Mouse (Mus musculus) MEL-GATA-1-ER (cell line): Measurements from ENCODE around the gene 1700016K19Rik.
"Not testable (repeated sequence)": the region's sequence is repeated elsewhere in the genome, so short reads cannot be mapped to it uniquely, and the experiment has no call there.

Source experiments
- DNase-seq: peaks from one replicate; pipeline ENCODE4 v3.0.0-alpha.2; 2012; ENCODE audit warnings: low read depth; ENCODE audit errors: extremely low read depth

1700016K19Rik gene

DNA sequence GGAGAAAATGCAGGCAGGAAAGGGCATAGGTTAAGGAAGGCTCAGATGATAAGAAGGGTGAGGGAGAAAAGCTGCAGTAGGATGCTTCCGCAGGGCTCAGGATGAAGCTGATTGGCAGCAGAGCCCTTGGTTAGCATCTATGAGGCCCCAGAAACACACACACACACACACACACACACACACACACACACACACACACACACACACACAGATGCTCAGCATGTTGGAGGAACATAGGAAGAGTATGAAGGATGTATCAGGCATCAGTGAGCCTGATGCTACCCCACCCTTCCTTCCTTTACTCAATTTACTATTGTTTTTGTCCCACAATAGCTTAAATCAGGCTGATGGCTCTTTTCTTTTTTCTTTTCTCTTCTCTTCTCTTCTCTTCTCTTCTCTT lies 15.1 kb upstream of the 1700016K19Rik start:
- DNase-seq = no peak

GRCm38 (mm10) chr11:75985948-75986347 lies 13.8 kb upstream of the 1700016K19Rik start:
- no peak for DNase-seq

DNA sequence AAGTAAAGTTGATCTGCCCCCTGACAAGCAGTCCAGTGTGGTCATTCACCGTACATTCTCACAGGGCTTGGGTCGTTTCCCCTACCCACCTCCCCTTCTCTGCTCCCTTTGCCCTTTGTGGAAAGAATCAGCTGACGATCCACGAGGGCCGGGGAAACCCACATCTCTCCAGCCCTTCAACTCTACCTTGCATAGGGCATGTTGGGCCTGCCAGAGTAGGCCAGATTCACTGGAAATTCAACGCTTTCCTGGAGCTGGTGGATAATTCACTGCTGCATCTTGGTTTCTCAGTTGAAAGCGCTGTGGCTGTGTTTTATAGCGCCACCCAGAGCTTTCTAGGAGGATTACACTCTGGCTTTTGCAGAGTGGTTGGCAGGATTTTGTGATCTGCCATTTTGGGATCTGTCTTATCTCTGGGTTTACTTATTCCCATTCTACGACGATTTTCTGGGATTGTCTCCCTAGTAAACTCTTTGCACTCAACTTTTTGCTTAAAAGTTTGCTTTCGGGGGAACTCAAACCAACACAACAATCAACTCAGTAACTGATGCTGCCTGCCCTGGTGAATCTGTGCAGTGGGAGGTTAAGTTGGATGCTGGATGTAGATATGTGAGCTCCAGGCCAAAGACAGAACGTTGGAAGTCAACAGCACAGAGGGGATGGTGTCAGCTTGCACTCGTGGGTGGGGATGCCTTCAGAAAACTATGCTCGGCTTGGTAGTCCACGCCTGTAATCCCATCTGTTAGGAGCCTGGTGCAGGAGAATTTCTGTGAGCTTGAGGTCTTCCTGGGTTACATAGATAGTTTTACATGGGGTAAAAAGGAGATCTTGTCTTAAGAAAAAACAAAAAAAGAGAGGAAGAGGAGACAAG lies 8.5 kb upstream of the 1700016K19Rik start:
- no peak for DNase-seq

DNA sequence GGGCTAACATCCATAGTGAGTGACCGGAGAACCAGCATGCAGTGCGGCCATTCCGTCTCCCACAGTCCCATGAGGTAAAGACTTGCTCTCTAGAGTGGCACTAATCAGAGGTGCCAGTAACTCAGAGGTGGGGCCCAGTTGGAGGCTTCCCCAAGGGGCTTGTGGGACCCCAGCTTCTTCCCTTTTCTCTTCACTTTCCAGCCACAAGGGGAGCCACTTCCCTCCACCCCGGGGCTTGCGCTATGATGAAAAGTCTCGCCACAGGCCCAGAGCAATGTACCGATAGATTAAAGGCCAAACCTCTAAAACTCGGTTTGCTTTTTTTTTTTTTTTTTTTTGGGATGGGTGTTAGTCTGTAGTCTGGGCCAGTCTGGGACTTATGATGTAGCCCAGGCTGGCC lies 7.8 kb upstream of the 1700016K19Rik start:
- DNase-seq = no peak

- DNase-seq = no peak
Observed at GRCm38 (mm10) chr11:75992481-75992880, 7.2 kb upstream of the 1700016K19Rik start.

DNA sequence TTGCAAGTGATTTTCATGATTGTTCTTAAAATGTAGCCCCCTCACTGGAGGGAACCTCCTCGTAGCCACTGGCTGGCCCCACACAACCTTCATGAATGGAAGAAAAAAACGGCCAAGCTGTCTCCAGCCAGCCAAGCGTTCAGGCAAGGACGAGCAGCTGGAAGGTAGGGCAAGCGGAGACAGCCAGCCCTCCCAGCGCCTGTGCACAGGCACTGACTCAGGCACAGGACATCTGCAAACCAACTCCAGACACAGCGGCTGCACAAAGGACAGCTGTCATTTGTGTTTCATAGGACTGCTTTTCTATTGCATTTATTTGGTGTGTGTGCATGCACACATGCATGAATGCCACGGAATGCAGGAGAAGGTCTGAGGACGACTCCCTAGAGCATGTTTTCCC lies 5.4 kb upstream of the 1700016K19Rik start:
- DNase-seq = no peak

- DNase-seq = no peak
Observed at GRCm38 (mm10) chr11:76000701-76001100, 989 bp downstream of the 1700016K19Rik start.

GRCm38 (mm10) chr11:76001237-76001878 lies 1.6 kb downstream of the 1700016K19Rik start:
- DNase-seq = no peak

GRCm38 (mm10) chr11:76004276-76004675 lies 4.6 kb downstream of the 1700016K19Rik start:
- not testable (repeated sequence) for DNase-seq

DNA sequence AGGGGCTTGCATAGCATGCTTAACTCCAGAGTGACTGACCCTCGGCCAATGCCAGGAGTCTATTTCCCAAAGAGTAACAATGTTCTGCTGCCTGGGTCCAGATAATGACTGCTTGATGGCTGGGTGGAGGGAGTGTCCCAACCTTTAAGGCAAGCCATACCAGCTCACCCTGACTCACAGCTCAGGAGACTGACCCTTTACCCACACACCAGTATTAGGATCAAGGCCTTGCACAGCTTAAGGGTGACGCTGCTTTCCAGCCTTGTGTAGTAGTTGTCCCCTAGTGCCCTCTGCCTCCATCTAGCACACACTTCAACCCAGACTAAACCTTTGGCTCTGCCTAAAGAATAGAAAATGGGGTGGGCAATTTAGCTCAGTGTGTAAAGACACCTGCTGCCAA lies 8.4 kb downstream of the 1700016K19Rik start:
- no peak for DNase-seq

DNA sequence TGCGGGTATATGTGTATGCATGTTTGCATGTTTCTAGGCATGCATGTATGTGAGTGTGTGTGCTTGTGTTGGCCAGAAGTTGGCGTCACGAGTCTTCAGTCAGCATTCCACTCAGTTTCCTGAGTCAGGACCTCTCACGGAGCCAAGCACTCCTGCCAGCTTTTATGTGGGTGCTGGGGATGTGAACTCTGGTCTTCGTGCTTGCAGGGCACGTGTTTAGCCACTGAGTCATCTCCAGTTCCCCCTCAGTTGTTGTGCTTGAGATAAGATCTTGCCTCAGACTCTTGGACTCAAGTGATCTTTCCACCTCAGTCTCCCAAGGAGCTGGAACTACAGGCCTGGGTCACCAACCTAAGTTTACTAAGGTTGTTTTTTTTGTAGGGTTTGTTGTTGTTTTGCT lies 9.4 kb downstream of the 1700016K19Rik start:
- DNase-seq = no peak

- DNase-seq = peak; percentile 77
Observed at GRCm38 (mm10) chr11:76010838-76011624, 11.3 kb downstream of the 1700016K19Rik start.

DNA sequence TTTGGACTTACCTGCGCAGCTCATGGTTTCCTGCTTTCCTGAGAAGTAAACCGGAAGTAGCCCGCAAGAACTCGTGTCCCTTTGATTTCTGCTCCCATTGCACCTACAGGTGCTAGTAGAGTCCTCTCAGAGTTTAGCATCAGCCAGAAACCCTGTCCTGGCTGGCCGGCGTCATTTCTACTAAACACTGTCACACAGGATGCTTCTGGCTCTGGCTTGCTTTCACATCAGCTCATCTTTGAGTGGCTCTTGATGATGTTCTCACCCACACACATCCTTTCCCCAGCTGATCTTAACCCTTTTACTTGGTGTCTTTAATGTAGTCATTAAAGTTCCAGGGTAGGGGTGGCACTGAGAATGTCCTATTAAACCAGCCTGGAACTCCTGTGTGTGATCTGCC lies 15.5 kb downstream of the 1700016K19Rik start:
- DNase-seq = no peak

DNA sequence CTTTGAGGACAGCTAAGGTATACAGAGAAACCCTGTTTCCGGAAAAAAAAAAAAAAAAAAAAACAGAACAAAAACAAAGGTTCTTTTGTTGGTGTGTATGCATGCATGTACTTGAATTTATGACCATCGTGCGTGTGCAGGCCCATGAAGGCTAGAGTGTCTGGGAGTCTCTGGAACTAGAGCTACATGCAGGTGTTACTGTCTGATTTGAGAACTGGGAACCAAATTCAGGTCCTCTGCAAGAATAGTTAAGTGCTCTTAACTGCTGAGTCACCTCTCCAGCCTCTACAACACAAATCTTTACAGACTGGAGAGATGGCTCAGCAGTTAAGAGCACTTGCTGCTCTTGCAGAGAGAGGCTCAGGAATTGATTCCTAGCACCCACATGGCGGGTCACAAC lies 16.1 kb downstream of the 1700016K19Rik start:
- DNase-seq = no peak

- DNase-seq = no peak
Observed at GRCm38 (mm10) chr11:76019879-76020278, 20.2 kb downstream of the 1700016K19Rik start.

- DNase-seq = no peak
Observed at GRCm38 (mm10) chr11:76020916-76021315, 21.2 kb downstream of the 1700016K19Rik start.

DNA sequence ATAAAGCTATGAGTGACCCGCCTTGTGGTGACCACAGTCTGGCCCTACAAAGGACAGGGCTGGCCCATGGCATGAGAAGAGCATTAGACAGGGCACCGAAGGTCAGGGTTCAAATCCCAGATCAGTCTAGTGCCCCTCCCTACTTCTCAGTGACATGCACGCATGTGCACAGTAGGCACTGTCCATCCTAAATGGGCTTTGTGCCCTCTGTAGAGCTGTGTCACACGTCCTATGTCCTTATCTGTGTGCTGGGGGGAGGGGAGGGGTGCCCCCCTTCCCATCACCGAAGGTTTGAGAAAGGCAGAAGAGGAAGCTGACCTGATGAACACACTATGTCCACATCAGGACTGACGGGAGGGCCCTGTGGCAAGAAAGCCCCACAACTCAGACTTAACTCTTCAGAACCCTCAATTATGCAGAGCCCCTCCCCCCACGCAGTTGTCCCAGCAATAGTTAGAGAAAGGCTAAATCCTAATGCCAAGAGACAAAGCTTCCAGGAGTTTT lies 25.4 kb downstream of the 1700016K19Rik start:
- DNase-seq = no peak

- no peak for DNase-seq
Observed at GRCm38 (mm10) chr11:76026527-76027138, 26.9 kb downstream of the 1700016K19Rik start.

DNA sequence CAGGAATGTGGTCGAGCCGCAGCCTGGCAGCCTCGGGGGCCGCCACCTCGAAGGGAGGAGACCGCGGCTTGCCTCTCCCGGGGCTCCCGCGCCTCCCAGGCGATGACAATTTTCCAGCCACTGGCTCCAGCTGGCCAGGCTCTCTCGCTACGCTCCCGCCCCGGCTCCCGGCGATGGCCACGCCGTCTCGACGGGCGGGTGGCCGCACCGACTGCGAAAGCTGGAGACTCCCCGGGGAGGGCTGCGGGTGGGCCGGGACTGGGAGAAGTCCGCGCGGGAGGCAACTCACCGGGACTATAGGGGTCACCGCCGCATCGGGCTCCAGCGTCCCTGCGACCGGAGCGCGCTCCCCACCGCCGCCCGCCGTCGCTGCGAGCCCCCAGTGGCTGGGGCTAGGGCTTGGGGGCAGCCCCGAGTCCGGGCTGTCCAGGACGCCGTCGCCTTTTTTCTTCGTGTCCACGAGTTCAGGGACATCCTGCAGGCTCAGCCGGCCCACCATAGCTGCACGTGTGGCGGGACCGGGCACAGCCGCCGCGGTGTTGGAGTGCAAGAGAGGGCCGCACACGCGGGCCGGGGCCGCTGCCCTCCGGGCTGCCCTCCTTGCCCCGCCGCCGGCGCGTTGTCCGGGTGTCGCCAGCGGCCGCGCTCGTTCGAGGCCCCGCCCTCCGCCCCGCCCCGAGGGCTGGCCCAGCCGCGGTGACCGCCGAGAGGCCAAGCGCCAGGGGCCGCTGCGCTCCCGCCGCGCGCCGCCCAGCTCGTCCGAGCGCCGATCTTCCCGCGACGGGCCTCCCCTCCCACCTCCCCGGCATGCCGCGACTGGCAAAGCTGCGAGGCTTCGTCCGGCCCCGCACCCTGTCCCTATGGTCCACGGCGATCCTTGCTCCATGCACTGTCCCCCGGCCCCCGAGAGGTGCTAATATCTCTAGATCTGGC lies 27.7 kb downstream of the 1700016K19Rik start, which contains the start of gene Rflnb:
Gene Rflnb, minus strand, starts transcription at position 644 of the 933 bp plus-strand sequence.
- DNase-seq = no peak

DNA sequence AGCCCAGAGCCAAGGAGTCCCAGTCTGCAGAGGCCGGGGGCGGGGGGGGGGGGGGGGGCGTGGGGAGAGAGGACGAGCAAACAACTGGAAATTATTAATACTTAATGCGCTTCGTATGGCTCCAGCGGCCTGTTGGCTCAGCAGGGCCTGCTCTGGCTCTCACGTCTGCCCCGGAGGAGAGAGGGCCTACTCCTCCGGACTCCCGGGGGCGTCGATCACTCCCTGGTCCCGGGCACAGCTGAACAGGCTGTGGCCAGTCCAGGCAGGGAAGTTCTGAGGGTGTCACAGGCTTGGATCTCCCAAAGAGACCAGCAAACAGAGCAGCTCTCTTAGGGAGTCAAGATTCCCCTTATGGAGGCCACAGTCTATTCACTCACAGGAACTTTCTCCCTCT lies 28.4 kb downstream of the 1700016K19Rik start:
- DNase-seq = no peak
